In the genomic region with DNA sequence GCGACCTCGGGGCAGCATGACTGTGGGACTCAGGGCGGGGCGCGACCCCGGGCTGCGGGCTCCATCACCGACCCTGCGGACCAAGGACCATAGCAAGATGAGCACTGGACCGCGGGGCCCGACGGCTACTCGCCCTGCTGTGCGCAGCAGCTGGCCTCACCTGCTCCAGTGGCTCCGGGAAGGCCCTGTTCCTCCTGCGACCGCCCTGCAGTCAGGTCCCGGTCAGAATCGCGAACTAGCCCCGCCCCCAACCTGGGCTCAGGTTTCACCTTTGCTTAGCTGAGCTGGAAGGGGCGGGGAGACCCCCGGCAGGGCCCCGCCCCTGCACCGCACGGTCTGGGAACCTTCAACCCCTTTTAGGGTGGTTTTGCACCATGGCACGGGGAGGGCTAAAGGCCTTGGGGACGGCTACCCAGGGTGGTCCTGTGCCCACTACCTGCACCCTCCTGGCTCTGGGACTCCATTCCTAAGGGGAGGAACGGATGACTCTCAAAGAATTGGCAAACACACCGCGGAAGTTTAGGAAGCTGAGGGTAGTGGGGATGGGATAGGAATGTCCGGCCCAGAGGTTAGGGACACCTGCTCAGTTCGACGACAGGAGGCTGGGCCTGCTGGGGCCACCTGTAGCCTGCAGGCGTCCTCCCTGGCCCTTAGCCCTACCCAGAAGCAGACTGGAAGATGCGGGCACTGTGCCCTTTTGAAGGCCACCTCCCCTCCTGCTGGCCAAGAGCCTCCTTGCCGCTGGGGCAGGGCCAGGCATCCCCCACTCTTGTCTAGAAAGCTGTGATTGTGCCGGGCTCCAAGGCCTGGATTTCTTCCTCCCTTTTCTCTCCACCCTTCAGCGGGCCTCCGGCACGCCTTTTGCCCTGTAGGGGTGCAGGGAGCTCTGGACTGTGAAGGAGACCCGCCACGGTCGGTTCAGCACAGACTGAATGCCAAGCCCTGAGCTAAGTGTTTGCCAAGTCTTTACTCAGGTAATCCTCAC, we compare ENCODE assay signal across 8 mouse cellular contexts. TPM values are rescaled to one million over a fixed set of nuclear protein-coding genes. Genes with fewer than 3 reads are reported as not detected.
DNase-seq lines count a peak whose midpoint lies in the region; ATAC-seq and TF ChIP-seq lines count a peak whose summit lies in the region.

No protein-coding gene starts in this region.

- TF ChIP-seq CTCF in layer of hippocampus, adult 2 months (conservative IDR thresholded peaks at IDR 0.05), result peak; percentile 10

- 3% methylated on average over 45 of the region's 45 CpGs for WGBS in hindbrain, embryonic 15.5 days
- 8% methylated on average over 45 of the region's 45 CpGs for WGBS in liver, embryonic 11.5 days
- 3% methylated on average over 43 of the region's 45 CpGs for WGBS in neural tube, embryonic 11.5 days

- peak overlapping the region; percentile 57 for H3K4me2 ChIP-seq in hindbrain, embryonic 15.5 days
- H3K4me2 ChIP-seq in liver, embryonic 11.5 days, result peak overlapping the region; percentile 63
- peak overlapping the region; percentile 60 for H3K4me2 ChIP-seq in neural tube, embryonic 11.5 days (ENCODE audit: low read depth)

- no peak for ATAC-seq in hindbrain, embryonic 15.5 days (ENCODE audit: low FRiP score, low read depth)
- ATAC-seq in liver, embryonic 11.5 days (replicated peaks; ENCODE audit: low FRiP score), result no peak; the same call in 1 of the 2 replicates
- no peak for ATAC-seq in neural tube, embryonic 11.5 days (ENCODE audit: insufficient read depth, low FRiP score, low TSS enrichment)

- peaks cover 19% of the 10 kb centered on the region for H3K27me3 ChIP-seq in hindbrain, embryonic 15.5 days
- peaks cover 46% of the 10 kb centered on the region for H3K27me3 ChIP-seq in liver, embryonic 11.5 days (replicated peaks; ENCODE audit: control insufficient read depth, insufficient read depth, low read length)
- H3K27me3 ChIP-seq in neural tube, embryonic 11.5 days (ENCODE audit: control insufficient read depth, insufficient read depth, low read length), result peaks cover 9% of the 10 kb centered on the region

- no peaks in the 10 kb centered on the region for H3K9me3 ChIP-seq in hindbrain, embryonic 15.5 days
- no peaks in the 10 kb centered on the region for H3K9me3 ChIP-seq in liver, embryonic 11.5 days (ENCODE audit: control insufficient read depth, low read length)
- no peaks in the 10 kb centered on the region for H3K9me3 ChIP-seq in neural tube, embryonic 11.5 days (ENCODE audit: control insufficient read depth, low read length)

- H3K9ac ChIP-seq in hindbrain, embryonic 15.5 days, result peak overlapping the region; percentile 28; the same call in 1 of the 2 replicates
- H3K9ac ChIP-seq in liver, embryonic 11.5 days (ENCODE audit: low read depth, low read length), result peak overlapping the region; percentile 7; the same call in 1 of the 2 replicates
- H3K9ac ChIP-seq in neural tube, embryonic 11.5 days (ENCODE audit: low read length), result peak overlapping the region; percentile 51

- H3K36me3 ChIP-seq in hindbrain, embryonic 15.5 days, result no peaks in the 10 kb centered on the region
- H3K36me3 ChIP-seq in liver, embryonic 11.5 days (ENCODE audit: control insufficient read depth, insufficient read depth, low read length), result no peaks in the 10 kb centered on the region
- H3K36me3 ChIP-seq in neural tube, embryonic 11.5 days (ENCODE audit: control insufficient read depth, insufficient read depth, low read length), result no peaks in the 10 kb centered on the region

- no peak for DNase-seq in layer of hippocampus, adult 2 months (ENCODE audit: low spot score in 2 of 2)
- DNase-seq in layer of hippocampus, adult 9-10 months (ENCODE audit: low spot score), result no peak
- DNase-seq in embryo, embryonic 10 days (ENCODE audit: low spot score), result peak; percentile 84
- DNase-seq in liver, embryonic 11.5 days (ENCODE audit: low spot score), result peak; percentile 64
- DNase-seq in neural tube, embryonic 11.5 days (ENCODE audit: low spot score), result peak; percentile 65
- no peak for DNase-seq in layer of hippocampus, postnatal 14 days (ENCODE audit: low spot score in 2 of 2)
- no peak for DNase-seq in adipocyte (ENCODE audit: low spot score)

- H3K27ac ChIP-seq in layer of hippocampus, adult 2 months, result no peak overlapping the region
- no peak overlapping the region for H3K27ac ChIP-seq in hindbrain, embryonic 15.5 days (replicated peaks)
- no peak overlapping the region for H3K27ac ChIP-seq in liver, embryonic 11.5 days (ENCODE audit: low read depth, low read length)
- H3K27ac ChIP-seq in neural tube, embryonic 11.5 days (ENCODE audit: low read depth, low read length), result no peak overlapping the region

- H3K4me3 ChIP-seq in layer of hippocampus, adult 2 months, result peak overlapping the region; percentile 26; the same call in 1 of the 2 replicates
- H3K4me3 ChIP-seq in hindbrain, embryonic 15.5 days, result peak overlapping the region; percentile 27
- H3K4me3 ChIP-seq in liver, embryonic 11.5 days (ENCODE audit: low read depth, low read length), result peak overlapping the region; percentile 46
- H3K4me3 ChIP-seq in neural tube, embryonic 11.5 days (ENCODE audit: low read depth, low read length), result peak overlapping the region; percentile 32

- peaks cover 42% of the 10 kb centered on the region for H3K4me1 ChIP-seq in hindbrain, embryonic 15.5 days (replicated peaks)
- peaks cover 6% of the 10 kb centered on the region for H3K4me1 ChIP-seq in liver, embryonic 11.5 days (replicated peaks; ENCODE audit: control insufficient read depth, insufficient read depth, low read length)
- peaks cover 19% of the 10 kb centered on the region for H3K4me1 ChIP-seq in neural tube, embryonic 11.5 days (ENCODE audit: control insufficient read depth, insufficient read depth, low read length)

RNA-seq across cellular contexts. Expression of gene Pex16, which starts 3.4 kb away (rescaled TPM):
- 10 to 100 TPM; 34.9 to 36.1 TPM for total RNA-seq in layer of hippocampus, adult 2 months (2021)
- polyA plus RNA-seq in hindbrain, embryonic 15.5 days (2015; fragmentation: Nextera tagmentation; extraction: Ambion mirVana), result 37.3 and 40.1 TPM in 2 replicates
- polyA plus RNA-seq in liver, embryonic 11.5 days (2014; fragmentation: Nextera tagmentation; extraction: Ambion mirVana), result 26.3 and 29.3 TPM in 2 replicates
- polyA plus RNA-seq in neural tube, embryonic 11.5 days (2014; fragmentation: Nextera tagmentation; extraction: Ambion mirVana), result 21.5 and 22.4 TPM in 2 replicates
- total RNA-seq in layer of hippocampus, postnatal 14 days (2021), result 10 to 100 TPM; 32.4 to 37.7 TPM

RNA-seq across cellular contexts. Expression of gene Large2, which starts 3.6 kb away (rescaled TPM):
- total RNA-seq in layer of hippocampus, adult 2 months (2021), result 1 to 10 TPM in 1 of 2 experiments, under 1 TPM in 1; 0.98 to 1.1 TPM
- polyA plus RNA-seq in hindbrain, embryonic 15.5 days (2015; fragmentation: Nextera tagmentation; extraction: Ambion mirVana), result 1.5 TPM in 2 replicates
- polyA plus RNA-seq in liver, embryonic 11.5 days (2014; fragmentation: Nextera tagmentation; extraction: Ambion mirVana), result 4.2 and 5.4 TPM in 2 replicates
- polyA plus RNA-seq in neural tube, embryonic 11.5 days (2014; fragmentation: Nextera tagmentation; extraction: Ambion mirVana), result 3.0 and 4.9 TPM in 2 replicates
- 1 to 10 TPM in 1 of 2 experiments, not detected in 1; 1.7 TPM for total RNA-seq in layer of hippocampus, postnatal 14 days (2021)

RNA-seq across cellular contexts. Expression of gene 1700029I15Rik, which starts 11.2 kb away (rescaled TPM):
- 1 to 10 TPM; 4.5 to 5.0 TPM for total RNA-seq in layer of hippocampus, adult 2 months (2021)
- polyA plus RNA-seq in hindbrain, embryonic 15.5 days (2015; fragmentation: Nextera tagmentation; extraction: Ambion mirVana), result 7.8 and 8.8 TPM in 2 replicates
- 0.81 and 1.7 TPM in 2 replicates for polyA plus RNA-seq in liver, embryonic 11.5 days (2014; fragmentation: Nextera tagmentation; extraction: Ambion mirVana)
- 1.0 and 3.1 TPM in 2 replicates for polyA plus RNA-seq in neural tube, embryonic 11.5 days (2014; fragmentation: Nextera tagmentation; extraction: Ambion mirVana)
- 1 to 10 TPM; 4.5 to 5.4 TPM for total RNA-seq in layer of hippocampus, postnatal 14 days (2021)

RNA-seq across cellular contexts. Expression of gene Mapk8ip1, which starts 29.9 kb away (rescaled TPM):
- total RNA-seq in layer of hippocampus, adult 2 months (2021), result 100 to 1,000 TPM; 338 to 354 TPM
- 162 and 178 TPM in 2 replicates for polyA plus RNA-seq in hindbrain, embryonic 15.5 days (2015; fragmentation: Nextera tagmentation; extraction: Ambion mirVana)
- 4.9 and 6.3 TPM in 2 replicates for polyA plus RNA-seq in liver, embryonic 11.5 days (2014; fragmentation: Nextera tagmentation; extraction: Ambion mirVana)
- polyA plus RNA-seq in neural tube, embryonic 11.5 days (2014; fragmentation: Nextera tagmentation; extraction: Ambion mirVana), result 39.1 and 44.2 TPM in 2 replicates
- 100 to 1,000 TPM; 386 to 394 TPM for total RNA-seq in layer of hippocampus, postnatal 14 days (2021)

Comparison
In these comparisons a context has a peak if more than half of its experiments do, and no peak if none do; other contexts are left out.
1. DNase-seq: peak in embryo, embryonic 10 days (single experiment), liver, embryonic 11.5 days (single experiment) and neural tube, embryonic 11.5 days (single experiment); none in layer of hippocampus, adult 2 months (0 of 2), layer of hippocampus, adult 9-10 months (single experiment), layer of hippocampus, postnatal 14 days (0 of 2) and adipocyte (single experiment).
2. Peak in every context shown above with its lines, with median percentiles within 50 percentile points of each other: H3K4me3 ChIP-seq, H3K4me2 ChIP-seq and H3K9ac ChIP-seq.